Mouse (Mus musculus) testis, adult 2 months (tissue): ENCODE measurements around the gene Serpina3f. TPM values are rescaled to one million over a fixed set of nuclear protein-coding genes. Genes with fewer than 3 reads are reported as not detected.

Experiments used
- H3K27ac ChIP-seq: fragments of 200-500 bp; 2 replicates; pipeline ENCODE4 v1.5.1; 2012; ENCODE audit warnings: low read depth, low read length; ENCODE audit not compliant: control insufficient read depth, insufficient read depth
- H3K27me3 ChIP-seq: fragments of 200-500 bp; 2 replicates; pipeline ENCODE4 v1.6.1; 2012; ENCODE audit warnings: mild to moderate bottlenecking, low read length, moderate library complexity; ENCODE audit not compliant: control insufficient read depth, insufficient read depth
- H3K36me3 ChIP-seq: fragments of 200-500 bp; 2 replicates; pipeline ENCODE4 v1.6.1; 2012; ENCODE audit warnings: mild to moderate bottlenecking, low read length; ENCODE audit not compliant: control insufficient read depth, insufficient read depth
- H3K4me1 ChIP-seq: fragments of 200-500 bp; 2 replicates; pipeline ENCODE4 v1.6.1; 2012; ENCODE audit warnings: low read length; ENCODE audit not compliant: control insufficient read depth, insufficient read depth
- H3K4me3 ChIP-seq: fragments of 200-500 bp; 2 replicates; pipeline ENCODE4 v1.5.1; 2012; ENCODE audit warnings: low read depth, mild to moderate bottlenecking, low read length, moderate library complexity, mixed read lengths; ENCODE audit not compliant: control insufficient read depth
- CTCF ChIP-seq: fragments of 200-500 bp; IDR thresholded peaks from 2 replicates; pipeline ENCODE4 v1.5.1; 2012; ENCODE audit warnings: low read depth, mild to moderate bottlenecking, inconsistent platforms, low read length, moderate library complexity; ENCODE audit not compliant: control insufficient read depth, insufficient read depth, insufficient replicate concordance
- POLR2A ChIP-seq: fragments of 200-500 bp; IDR thresholded peaks from 2 replicates; pipeline ENCODE4 v1.6.1; 2012; ENCODE audit warnings: low read depth, mild to moderate bottlenecking, inconsistent platforms, low read length, moderate library complexity; ENCODE audit not compliant: control insufficient read depth
- polyA plus RNA-seq: library from polyadenylated mRNA; depleted of rRNA; stranded (reverse); fragments of >200 nt; gene quantifications from 2 replicates; pipeline ENCODE4 v1.2.3, GENCODE M21; 2012; rRNA removed

Gene Serpina3f
- polyA plus RNA-seq, 1 experiment = 0.05 TPM

DNA sequence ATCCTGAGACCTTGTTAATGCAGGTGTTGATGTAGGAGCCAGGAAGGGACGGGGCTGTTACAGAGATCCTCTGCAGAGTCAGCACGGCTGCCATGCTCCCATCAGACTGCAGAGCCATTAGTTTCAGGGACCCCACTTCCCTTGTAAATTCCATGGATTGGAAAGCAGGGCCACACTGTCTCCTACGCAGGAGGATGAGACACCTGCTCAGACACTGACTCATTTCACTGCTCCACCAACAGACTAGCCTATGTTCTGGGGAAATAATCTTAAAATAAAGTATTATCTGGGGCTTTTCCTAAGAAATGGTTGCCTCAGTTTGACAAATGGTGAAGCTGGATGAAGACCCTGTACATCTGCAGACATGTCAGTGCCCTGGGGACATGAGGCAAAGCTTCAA is 33.9 kb downstream of the Serpina3f start:
- Histone ChIP-seq H3K27ac (no peak overlapping the region), H3K36me3 (no peaks in the 10 kb centered on the region), H3K4me1 (no peaks in the 10 kb centered on the region), H3K4me3 (no peak overlapping the region), H3K27me3 (no peaks in the 10 kb centered on the region)
- TF ChIP-seq POLR2A (no peak), CTCF (no peak)

DNA sequence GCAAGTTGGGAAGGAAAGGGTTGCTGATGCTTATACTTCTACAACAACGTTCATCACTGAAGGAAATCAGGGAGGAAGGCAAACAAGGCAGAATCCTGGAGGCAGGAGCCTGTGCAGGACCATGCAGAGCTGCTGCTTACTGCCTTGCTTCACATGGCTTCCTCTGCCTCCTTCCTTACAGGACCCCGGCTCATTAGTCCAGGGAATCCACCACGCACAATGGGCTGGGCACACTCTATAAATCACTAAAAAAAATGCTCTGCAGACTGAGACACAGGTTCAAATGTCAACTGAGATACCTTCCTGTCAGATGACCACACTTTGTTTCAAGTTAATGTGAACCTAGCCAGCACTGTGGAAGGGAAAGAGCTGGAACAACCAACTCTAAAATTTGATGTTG is 46.7 kb downstream of the Serpina3f start:
- H3K36me3 ChIP-seq = no peaks in the 10 kb centered on the region
- H3K4me1 ChIP-seq = no peaks in the 10 kb centered on the region
- no peaks in the 10 kb centered on the region for H3K27me3 ChIP-seq
- no peak overlapping the region for H3K4me3 ChIP-seq
- TF ChIP-seq CTCF (no peak), POLR2A (no peak)
- H3K27ac ChIP-seq = no peak overlapping the region

DNA sequence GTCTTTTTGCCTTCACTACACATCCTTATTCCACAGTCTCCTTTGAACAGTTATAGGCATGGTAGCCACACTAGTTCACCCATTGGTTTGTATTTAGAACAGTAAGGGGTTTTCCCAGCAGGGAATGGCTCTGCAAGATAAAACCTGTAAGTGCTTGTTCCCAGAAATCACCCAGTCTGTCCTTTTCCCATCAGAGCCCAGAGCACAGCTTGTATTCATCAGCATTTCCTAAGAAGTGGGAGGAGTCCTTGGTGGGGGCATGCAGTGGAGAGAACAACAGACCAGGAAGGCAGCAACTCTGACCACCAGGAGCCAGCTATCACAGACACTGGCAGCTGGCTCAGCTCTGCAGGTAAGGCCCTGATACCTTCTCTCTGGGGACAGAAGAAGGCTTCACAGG is 48.5 kb downstream of the Serpina3f start, which contains the start of gene Serpina3i:
Serpina3i (plus strand) TSS at position 260 of the 400 bp plus-strand sequence.
- Histone ChIP-seq H3K4me3 (no peak within 1 kb of the TSS), H3K4me1 (no peaks in the 10 kb centered on the region), H3K27me3 (no peaks in the 10 kb centered on the region), H3K27ac (peak within 1 kb of the TSS; percentile 60; the same call in 1 of the 2 replicates), H3K36me3 (no peaks in the 10 kb centered on the region)
- TF ChIP-seq CTCF = no peak
- no peak for TF ChIP-seq POLR2A

DNA sequence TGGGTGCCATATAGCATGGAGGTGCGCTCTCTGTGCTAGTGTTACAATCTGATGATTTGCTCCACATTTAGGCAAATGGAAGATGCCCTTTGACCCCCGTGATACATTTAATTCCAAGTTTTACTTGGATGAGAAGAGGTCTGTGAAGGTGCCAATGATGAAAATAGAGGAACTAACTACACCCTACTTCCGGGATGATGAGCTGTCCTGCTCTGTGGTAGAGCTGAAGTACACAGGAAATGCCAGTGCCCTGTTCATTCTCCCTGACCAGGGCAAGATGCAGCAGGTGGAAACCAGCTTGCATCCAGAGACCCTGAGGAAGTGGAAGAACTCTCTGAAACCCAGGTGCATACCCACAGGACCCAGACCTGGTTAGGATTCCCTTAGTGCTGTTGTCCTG is 52.0 kb downstream of the Serpina3f start:
- H3K27me3 ChIP-seq = no peaks in the 10 kb centered on the region
- no peaks in the 10 kb centered on the region for H3K4me1 ChIP-seq
- no peak for TF ChIP-seq POLR2A
- TF ChIP-seq CTCF = no peak
- H3K27ac ChIP-seq = no peak overlapping the region
- H3K36me3 ChIP-seq = no peaks in the 10 kb centered on the region
- H3K4me3 ChIP-seq = no peak overlapping the region

Other genes with a start within 250 kb of the Serpina3f start
- gene Serpina11, start 224.6 kb upstream of the Serpina3f start, polyA plus RNA-seq = not detected in 2 replicates
- gene Serpina9, start 200.8 kb upstream of the Serpina3f start, polyA plus RNA-seq = 0.91 and 1.0 TPM in 2 replicates
- not detected in 2 replicates for gene Serpina12, start 170.1 kb upstream of the Serpina3f start, polyA plus RNA-seq
- 29.7 and 50.2 TPM in 2 replicates for gene Serpina5, start 113.4 kb upstream of the Serpina3f start, polyA plus RNA-seq
- gene Serpina3a, start 101.8 kb upstream of the Serpina3f start, polyA plus RNA-seq = 12.3 and 25.2 TPM in 2 replicates
- 0.76 and 1.4 TPM in 2 replicates for gene Serpina3b, start 86.5 kb upstream of the Serpina3f start, polyA plus RNA-seq
- gene Serpina3c, start 60.7 kb upstream of the Serpina3f start, polyA plus RNA-seq = 3.3 and 5.6 TPM in 2 replicates
- gene Serpina3g, start 21.7 kb downstream of the Serpina3f start, polyA plus RNA-seq = 8.0 and 14.4 TPM in 2 replicates
- 0.06 and 0.57 TPM in 2 replicates for gene Serpina3i, start 48.6 kb downstream of the Serpina3f start, polyA plus RNA-seq
- gene Serpina3j, start 100.0 kb downstream of the Serpina3f start, polyA plus RNA-seq = not detected in 2 replicates
- gene Serpina3k, start 123.9 kb downstream of the Serpina3f start, polyA plus RNA-seq = 0.13 and 0.17 TPM in 2 replicates
- gene Serpina3m, start 123.9 kb downstream of the Serpina3f start, polyA plus RNA-seq = not detected in 2 replicates
- 4.4 and 8.8 TPM in 2 replicates for gene Serpina3n, start 192.2 kb downstream of the Serpina3f start, polyA plus RNA-seq